Mouse (Mus musculus): ENCODE measurements around the gene Dnmt3a.

Gene Dnmt3a

GRCm38 (mm10) chr12:3787041-3787440 lies 18.8 kb upstream of the Dnmt3a start:
- DNase-seq (ENCODE audit: low spot score in 2 of 2) = no peak

DNA sequence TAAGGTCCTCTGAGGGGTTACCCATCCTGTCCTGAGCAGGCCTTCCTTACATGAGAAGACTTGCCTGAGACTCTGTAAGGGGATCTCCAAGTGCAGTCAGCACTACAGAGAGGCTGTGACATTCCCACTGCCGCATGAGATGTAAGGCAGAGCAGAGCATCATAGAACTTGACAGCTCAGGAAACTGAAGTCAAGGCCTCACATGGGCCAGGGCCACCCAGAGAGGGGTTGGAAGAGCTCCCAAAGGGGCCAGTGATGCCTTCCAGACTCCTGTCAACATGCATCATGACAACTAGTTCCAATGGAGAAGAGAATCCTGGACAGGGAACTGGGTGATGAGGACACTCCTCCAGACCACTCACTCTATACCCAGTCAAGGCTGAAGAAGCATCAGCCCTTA lies 18.3 kb upstream of the Dnmt3a start:
- DNase-seq (ENCODE audit: low spot score in 2 of 2) = no peak

- no peak for DNase-seq (ENCODE audit: low spot score in 2 of 2)
Observed at GRCm38 (mm10) chr12:3788421-3789051, 17.3 kb upstream of the Dnmt3a start.

- DNase-seq (ENCODE audit: low spot score in 2 of 2) = no peak
Observed at GRCm38 (mm10) chr12:3789626-3790185, 16.1 kb upstream of the Dnmt3a start.

GRCm38 (mm10) chr12:3791257-3791656 lies 14.6 kb upstream of the Dnmt3a start:
- no peak for DNase-seq (ENCODE audit: low spot score in 2 of 2)

- DNase-seq (ENCODE audit: low spot score in 2 of 2) = peak; percentile 93 to 94
Observed at GRCm38 (mm10) chr12:3791732-3792131, 14.1 kb upstream of the Dnmt3a start.

DNA sequence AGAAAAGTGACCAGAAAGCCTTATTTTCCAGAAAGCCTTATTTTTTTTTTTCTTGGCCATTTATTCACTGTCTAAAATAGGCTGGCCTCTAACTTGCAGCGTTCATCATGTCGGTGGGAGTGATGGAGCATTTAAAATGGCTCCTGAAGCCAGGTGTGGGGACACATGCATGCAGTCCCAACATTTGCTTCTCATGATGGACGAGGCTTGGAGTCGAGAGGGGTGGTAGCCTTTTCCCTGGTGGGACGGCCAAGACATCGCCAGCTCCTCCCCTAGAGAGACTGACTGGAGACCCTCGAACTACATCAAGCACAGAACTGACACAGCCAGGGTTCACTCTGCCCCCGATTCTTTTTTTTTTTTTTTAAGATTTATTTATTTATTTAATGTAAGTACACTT lies 13.6 kb upstream of the Dnmt3a start:
- DNase-seq (ENCODE audit: low spot score in 2 of 2) = no peak

DNA sequence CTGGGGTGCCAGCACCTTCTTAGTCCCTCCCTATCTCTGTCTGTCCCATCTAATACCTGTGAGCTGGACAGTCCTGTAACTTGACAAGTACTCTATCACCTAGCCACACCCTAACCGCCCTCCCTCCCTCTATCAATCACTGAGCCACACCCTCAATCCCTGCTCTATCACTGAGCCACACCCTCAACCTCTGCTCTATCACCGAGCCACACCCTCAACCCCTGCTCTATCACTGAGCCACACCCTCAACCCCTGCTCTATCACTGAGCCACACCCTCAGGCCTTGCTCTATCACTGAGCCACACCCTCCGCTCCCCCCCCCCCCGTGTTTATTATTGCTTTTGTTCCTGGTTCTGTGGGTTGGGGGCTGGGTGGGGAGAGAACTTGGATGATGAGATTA lies 10.2 kb upstream of the Dnmt3a start:
- no peak for DNase-seq (ENCODE audit: low spot score in 2 of 2)

DNA sequence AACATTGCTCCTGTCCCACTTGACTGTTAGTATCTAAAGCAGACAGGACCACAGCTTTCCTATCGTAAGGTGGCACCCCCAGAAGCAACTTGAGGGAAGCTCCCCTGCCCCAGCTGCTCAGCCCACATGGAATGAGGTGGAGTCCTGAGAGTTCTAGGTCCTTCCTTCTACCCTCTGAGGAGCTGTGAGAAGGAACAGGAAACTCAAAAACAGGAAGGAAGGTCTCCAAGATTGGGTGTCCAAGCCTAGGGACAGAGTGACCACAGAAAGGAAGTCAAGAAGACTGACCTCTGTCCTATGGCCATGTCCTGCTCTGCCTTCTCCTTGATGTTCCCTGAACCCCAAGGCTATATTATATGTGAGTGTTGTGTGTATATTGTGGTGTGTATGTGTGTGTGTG lies 6.3 kb upstream of the Dnmt3a start:
- DNase-seq (ENCODE audit: low spot score in 2 of 2) = peak in 1 of 2 experiments; percentile 59

- peak; percentile 68 to 75 for DNase-seq (ENCODE audit: low spot score in 2 of 2)
Observed at GRCm38 (mm10) chr12:3806271-3806684, 471 bp downstream of the Dnmt3a start.

GRCm38 (mm10) chr12:3806703-3807547 lies 1.1 kb downstream of the Dnmt3a start:
- peak; percentile 64 to 67 for DNase-seq (ENCODE audit: low spot score in 2 of 2)

DNA sequence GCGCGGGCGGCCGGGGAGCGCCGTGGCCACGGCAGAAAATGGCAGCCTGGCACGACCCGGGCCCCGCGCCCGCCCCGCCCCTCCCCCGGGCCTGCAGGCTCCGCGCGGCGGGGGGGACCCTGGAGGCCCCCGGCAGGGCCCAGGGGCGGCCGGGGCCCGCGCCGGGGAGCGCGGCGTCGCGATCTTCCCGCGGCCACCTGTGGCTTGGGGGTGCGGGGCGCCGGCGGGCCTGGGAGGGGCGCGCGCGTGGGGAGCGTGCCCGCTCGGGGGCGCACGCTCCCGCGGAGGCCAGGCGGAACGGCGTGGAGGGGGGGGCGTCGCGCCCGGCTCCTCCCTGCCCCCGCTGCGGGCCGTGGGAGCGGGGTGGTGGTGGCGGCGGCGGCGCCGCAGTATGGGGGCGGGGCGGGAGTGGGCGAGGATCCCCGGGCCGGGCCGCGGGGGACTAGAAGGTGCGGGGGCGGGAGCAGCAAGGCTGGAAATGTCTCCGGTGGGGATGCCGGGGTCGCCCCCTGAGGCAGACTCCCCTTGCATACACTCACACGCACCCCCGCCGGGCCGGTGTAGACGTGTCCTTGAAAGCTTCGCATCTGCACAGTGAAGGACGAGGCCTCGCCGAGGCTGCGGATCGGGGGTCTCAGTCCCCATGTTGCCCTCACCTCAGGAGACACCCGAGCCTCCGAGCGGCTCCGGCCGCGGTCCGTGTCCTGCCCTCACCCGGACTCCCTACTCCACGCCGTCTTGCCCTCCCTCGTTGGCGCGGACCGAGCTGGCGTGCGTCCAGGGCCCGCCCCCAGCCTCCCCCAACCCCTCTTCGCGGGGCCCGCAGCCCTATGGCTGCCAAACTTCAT lies 2.0 kb downstream of the Dnmt3a start:
- DNase-seq (ENCODE audit: low spot score in 2 of 2) = peak; percentile 60 to 64

DNA sequence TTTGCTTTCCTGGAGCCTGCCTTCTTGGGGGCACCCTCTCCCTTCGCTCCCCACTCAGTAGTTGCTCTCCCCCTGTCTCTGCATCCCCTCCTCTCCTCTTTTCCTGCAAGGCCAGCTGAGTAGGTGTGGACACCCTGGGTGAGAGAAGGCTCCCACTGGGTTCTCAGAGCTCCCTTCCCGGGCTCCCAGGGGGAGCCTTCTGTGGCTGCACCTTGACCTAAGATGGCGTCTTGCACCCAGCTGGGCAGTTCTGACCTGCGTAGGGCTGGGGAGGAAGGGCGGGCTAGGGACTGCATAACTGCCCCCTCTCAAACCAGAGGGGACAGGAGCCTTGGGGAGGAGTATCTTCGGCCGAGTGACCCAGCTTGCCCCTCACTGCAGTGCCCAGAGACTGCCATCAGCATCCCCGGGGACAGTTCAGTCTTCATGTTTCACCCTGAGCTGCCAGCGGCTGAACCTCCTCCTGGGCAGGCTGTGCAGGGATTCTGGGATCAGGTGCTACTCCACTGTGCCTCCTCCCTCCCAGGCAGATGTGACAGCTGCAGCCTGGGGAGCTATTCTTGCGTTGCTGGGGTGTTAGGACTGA lies 2.7 kb downstream of the Dnmt3a start:
- DNase-seq (ENCODE audit: low spot score in 2 of 2) = peak in 1 of 2 experiments; percentile 56

DNA sequence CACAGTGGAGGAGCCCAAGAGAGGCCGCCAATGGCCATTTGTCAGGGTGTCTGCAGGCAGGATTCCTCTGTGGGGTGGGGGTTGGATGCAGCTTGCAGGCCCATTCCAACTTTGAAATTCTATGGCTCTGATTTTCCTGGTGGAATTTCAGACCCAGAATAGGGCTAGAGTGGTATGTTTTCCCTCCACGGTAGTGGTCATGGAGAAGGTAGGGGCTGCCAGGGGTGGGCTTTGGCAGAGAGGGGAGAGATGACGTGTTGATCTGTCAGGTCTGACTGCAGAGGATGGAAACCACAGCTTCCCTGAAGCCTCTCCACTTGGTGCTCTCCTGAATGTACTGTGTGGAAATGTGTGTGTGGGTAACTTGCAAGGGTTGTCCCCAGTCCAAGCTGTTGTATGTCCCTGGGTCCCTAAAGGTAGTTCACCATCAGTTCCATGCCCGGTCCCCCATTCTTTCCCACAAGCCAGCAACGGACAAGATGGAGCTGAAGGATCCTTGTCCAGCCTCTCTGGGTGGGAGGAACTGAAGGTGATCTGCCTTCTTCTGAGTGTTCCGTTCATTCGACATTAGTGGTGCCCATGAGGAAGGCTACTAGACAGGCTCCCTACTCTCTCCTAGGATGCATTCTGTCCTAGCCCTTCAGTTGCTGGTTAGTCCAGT lies 3.8 kb downstream of the Dnmt3a start:
- DNase-seq (ENCODE audit: low spot score in 2 of 2) = no peak

- DNase-seq (ENCODE audit: low spot score in 2 of 2) = no peak
Observed at GRCm38 (mm10) chr12:3810455-3810854, 4.6 kb downstream of the Dnmt3a start.

DNA sequence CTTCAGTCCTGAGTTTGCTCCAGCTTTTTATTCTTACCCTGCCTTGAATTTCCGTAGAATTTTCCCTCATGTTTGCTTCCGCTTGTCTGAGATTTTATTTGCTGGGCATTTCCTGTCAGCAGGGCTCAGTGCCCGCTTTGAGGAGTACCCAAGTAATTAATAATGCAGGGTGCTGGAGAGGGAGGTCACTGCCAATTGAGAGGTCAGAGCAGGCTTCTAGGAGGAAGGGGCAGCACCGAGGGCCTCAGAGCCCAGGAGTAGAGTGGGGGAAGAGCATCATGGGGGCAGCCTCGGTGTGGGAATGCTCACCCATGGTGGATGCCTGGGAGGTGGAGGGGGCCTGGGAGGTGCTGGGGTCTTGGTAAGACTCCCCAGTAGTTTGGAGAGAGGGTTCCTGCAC lies 5.8 kb downstream of the Dnmt3a start:
- no peak for DNase-seq (ENCODE audit: low spot score in 2 of 2)

DNA sequence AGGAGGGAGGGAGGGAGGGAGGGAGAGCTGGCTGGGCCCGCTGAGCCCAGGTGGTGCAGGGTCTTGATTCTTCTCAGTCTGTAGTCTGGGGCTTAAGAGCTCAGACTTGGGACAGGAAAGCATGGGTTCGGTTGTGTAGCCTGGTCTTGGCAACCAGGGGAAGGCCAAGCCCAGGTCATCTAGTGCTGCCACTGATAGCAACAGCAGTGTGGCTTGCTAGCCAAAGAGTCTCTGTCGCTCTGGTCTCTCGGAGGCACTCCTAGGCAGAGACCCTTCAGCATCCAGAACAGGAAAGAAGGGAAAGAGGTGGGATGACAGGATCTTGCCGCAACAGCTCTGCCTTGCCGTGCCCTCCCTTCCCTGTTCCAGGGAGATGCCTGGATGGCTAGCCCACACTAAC lies 6.4 kb downstream of the Dnmt3a start:
- no peak for DNase-seq (ENCODE audit: low spot score in 2 of 2)

GRCm38 (mm10) chr12:3813138-3813537 lies 7.3 kb downstream of the Dnmt3a start:
- no peak for DNase-seq (ENCODE audit: low spot score in 2 of 2)

GRCm38 (mm10) chr12:3815386-3815785 lies 9.6 kb downstream of the Dnmt3a start:
- DNase-seq (ENCODE audit: low spot score in 2 of 2) = no peak

DNA sequence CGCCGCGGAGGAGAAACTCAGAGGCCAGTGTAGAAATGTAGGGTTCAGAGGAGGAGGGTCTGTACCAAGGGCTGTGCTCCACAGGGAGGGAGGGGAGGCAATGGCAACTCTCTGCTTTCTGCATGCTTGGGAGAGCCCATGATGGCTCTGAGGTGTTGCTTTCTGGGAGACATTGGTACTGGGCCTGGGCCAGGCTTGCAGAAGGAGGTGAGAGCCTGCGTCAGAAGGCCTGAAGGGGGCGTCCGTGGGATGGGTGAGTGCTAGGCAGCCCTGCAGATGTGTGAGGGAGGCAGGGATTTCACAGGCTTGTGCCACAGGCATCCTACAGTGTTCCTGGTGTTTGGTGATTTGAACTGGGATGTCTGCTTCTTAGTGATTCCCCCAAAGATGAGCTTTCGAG lies 11.2 kb downstream of the Dnmt3a start:
- DNase-seq (ENCODE audit: low spot score in 2 of 2) = no peak

GRCm38 (mm10) chr12:3817566-3817965 lies 11.8 kb downstream of the Dnmt3a start:
- DNase-seq (ENCODE audit: low spot score in 2 of 2) = no peak
